Mouse (Mus musculus): ENCODE results near the gene Engase.

Gene Engase

GRCm38 (mm10) chr11:118520932-118521331 lies 44.3 kb downstream of the Engase start:
- DNase-seq (ENCODE audit: low spot score in 2 of 2): no peak

GRCm38 (mm10) chr11:118523496-118524145 lies 47.0 kb downstream of the Engase start:
- DNase-seq (ENCODE audit: low spot score in 2 of 2): no peak

GRCm38 (mm10) chr11:118525059-118525458 lies 48.4 kb downstream of the Engase start:
- DNase-seq (ENCODE audit: low spot score in 2 of 2): no peak

GRCm38 (mm10) chr11:118528761-118529160 lies 52.1 kb downstream of the Engase start:
- no peak for DNase-seq (ENCODE audit: low spot score in 2 of 2)

- DNase-seq (ENCODE audit: low spot score in 2 of 2): no peak
Measured at GRCm38 (mm10) chr11:118530313-118530712, 53.7 kb downstream of the Engase start.

- DNase-seq (ENCODE audit: low spot score in 2 of 2): no peak
Measured at GRCm38 (mm10) chr11:118534382-118535092, 57.9 kb downstream of the Engase start.

- DNase-seq (ENCODE audit: low spot score in 2 of 2): no peak
Measured at GRCm38 (mm10) chr11:118538008-118538407, 61.4 kb downstream of the Engase start.
